Mouse (Mus musculus) gastrocnemius, postnatal 25 days (tissue): Measurements from ENCODE around the gene Exoc7. TPM values are rescaled to one million over a fixed set of nuclear protein-coding genes. Genes with fewer than 3 reads are reported as not detected.

Source experiments
- DNase-seq: peaks from one replicate; pipeline ENCODE4 v3.0.0; 2022
- total RNA-seq, 2 experiments: library from RNA; stranded (reverse); gene quantifications; 1 replicate in 1 of 2; 2 replicates in 1 of 2; pipeline ENCODE4 v1.2.3; 2021

Exoc7 gene
- total RNA-seq, 2 experiments from 2014 or later = 66.5 to 69.1 TPM

DNA sequence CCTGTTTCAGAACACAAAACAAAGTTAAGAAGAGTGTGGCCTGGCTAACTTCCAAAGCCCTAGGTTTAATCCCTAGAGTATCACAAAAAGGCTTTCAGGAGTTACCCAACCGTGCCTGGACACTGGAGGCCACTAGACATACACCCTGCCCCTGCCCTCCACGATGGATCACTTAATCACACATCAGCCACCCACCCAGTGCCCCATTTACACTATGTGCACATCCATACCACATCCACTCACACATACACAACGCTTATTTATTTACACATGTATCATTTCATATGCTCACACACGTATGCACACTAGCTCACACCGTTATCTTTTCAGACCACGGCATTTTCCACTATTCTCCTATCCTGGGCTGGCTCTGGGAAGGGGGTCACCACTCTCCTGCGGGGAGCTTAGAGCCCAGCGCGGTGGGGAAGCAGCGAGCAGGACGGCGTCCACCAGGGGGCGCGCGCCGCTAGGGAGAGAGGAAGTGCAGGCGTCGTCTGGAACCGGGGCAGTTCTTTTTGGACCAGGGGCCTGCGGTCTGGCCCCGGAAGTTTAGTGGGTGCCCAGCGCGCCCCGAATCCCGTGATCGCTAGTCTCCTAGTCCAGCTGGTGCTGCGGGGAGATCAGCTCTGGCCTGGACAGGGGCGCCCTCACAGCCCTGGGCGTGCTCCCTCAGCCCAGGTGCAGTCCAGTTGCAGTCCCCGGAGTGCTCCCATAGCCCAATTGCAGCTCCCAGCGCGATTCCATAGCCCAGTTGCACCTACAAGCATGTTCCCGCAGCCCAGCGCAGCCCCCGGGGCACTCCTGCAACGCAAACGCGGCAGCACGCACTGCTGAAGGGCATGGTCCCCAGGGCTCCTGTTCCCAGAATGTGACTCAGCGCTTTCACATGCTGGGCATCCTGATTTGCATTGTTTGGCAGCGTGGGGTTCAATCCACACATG is 12.0 kb upstream of the Exoc7 start:
- peak; percentile 73 for DNase-seq

GRCm38 (mm10) chr11:116312359-116312758 is 5.3 kb upstream of the Exoc7 start:
- no peak for DNase-seq

DNA sequence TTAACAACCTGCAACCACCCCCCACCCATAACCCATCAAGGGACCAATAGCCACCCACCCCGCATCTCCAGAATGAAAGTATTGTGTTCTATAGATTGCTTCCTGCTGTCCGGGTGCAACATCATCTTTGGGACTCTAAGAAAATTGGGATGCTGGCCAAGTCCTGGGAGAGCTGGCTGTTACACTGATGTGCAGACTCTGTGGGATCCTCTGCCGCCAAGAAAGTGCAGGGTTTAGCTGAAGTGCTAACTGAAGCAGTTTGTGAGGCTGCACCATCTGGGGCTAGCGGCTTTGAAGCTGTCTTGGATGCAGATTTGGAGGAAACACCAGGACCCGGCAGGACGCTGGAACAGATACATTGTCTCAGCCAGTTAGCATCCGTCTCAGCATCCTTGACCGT is 4.1 kb upstream of the Exoc7 start:
- DNase-seq = no peak

GRCm38 (mm10) chr11:116309601-116310000 is 2.6 kb upstream of the Exoc7 start:
- DNase-seq = no peak

DNA sequence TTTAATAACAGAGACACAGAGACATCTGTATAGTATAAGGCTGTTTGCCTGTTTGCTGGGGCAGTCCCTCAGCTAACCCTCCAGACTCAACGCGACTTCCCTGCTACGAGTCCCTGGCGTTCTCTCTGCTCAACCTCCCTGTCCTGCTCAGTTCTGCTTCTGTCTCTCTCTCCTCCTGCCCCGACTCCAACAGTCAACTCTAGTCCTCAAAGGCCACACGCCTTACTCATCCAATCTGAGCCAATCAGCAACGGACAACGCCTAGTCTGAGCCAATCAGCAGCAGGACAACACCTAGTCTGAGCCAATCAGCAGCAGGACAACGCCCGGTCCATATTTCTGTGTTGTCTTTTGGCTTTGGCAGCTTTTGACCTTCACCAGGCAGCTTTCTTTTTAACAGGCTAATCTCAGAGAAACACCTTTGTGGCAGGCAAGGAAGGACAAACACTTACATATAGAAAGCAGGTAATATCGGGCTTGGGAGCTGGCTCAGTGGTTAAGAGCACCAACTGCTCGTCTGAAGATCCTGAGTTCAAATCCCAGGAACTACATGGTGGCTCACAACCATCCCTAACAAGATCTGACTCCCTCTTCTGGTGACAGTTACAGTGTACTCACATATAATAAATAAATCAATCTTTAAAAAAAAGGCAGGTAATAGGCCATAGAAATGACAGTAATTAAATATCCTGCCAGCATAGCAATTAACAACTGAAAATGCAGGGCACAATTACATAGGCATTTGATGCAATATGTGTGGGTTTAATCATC is 914 bp upstream of the Exoc7 start:
- DNase-seq = no peak

DNA sequence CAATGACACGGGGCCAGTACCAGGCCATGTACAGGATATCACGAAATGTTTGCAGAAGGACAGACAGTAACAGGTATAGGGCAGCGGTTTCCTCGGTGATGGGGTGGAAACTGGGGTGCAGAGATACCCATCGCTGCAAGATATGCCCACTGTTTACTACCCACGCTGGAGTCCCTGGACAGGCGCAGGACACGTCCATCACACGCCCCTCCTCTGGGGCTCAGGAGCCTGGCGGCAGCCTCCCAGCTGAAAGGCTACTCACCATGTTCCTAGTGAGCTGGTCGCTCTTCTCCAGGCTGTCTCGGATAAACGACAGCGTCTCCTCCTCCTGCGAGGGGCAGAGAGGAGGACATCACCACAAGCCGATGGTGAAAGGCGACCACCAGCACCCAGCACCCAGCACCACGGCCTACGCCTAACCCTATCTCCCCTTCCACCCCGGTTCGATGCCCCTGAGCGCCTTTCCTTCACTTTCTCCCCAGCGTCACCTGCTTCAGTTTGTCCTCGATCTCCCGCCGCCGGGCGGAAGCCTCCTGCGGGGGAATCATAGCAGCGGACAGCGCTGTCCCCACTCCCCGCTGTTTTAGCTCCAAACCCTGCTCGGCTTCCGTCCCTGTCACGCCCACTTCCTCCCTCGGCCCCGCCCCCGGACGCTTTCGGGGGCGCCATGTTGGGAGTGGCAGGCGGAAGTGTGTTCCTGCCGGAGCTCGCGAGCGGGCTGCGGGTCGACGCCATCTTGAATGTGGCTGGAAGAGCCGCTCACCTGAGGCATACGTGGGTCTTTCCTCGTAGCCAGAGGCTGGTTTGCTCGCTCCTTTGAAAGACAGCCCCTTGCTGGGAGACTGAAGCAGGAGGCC is 679 bp downstream of the Exoc7 start:
- DNase-seq = peak; percentile 94

DNA sequence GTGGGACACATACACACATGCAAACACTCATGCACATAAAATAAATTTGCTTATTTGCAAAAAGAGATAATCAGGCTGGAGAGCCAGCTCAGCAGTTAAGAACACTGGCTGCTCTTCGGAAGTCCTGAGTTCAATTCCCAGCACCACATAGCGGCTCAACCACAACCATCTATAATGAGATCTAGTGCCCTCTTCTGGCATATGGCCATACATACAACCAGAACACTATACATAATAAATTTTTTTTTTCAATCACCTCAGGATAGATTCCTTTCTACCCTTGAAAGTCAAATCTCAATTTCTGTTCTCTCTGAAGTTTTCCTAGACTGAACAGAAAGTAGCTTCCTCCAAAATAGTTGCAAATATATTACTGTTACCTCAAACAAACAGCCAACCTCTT is 1.6 kb downstream of the Exoc7 start:
- DNase-seq = no peak

GRCm38 (mm10) chr11:116298621-116299020 is 8.4 kb downstream of the Exoc7 start:
- DNase-seq = no peak

DNA sequence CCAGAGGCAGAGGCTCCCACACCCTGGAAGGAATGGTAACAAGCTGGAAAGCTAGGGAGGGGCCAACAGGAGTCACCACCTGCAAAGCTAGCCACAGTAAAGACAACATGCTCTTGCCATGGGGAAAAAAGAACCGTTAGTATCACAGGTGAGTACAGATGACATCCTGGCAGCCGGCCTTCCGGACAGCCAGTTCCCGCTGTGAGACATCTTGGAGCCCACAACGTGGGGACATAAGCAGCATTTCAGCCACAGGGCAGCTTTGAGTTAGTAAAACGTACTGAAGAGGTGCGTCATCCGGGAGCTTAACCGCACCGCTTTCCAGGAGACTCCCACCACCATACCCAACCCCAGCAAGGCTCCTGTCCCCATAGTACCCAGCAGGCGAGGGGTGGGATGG is 8.8 kb downstream of the Exoc7 start:
- no peak for DNase-seq

GRCm38 (mm10) chr11:116297017-116297416 is 10.0 kb downstream of the Exoc7 start:
- DNase-seq = no peak

GRCm38 (mm10) chr11:116296191-116296734 is 10.8 kb downstream of the Exoc7 start:
- DNase-seq = no peak

GRCm38 (mm10) chr11:116294319-116294718 is 12.7 kb downstream of the Exoc7 start:
- no peak for DNase-seq

DNA sequence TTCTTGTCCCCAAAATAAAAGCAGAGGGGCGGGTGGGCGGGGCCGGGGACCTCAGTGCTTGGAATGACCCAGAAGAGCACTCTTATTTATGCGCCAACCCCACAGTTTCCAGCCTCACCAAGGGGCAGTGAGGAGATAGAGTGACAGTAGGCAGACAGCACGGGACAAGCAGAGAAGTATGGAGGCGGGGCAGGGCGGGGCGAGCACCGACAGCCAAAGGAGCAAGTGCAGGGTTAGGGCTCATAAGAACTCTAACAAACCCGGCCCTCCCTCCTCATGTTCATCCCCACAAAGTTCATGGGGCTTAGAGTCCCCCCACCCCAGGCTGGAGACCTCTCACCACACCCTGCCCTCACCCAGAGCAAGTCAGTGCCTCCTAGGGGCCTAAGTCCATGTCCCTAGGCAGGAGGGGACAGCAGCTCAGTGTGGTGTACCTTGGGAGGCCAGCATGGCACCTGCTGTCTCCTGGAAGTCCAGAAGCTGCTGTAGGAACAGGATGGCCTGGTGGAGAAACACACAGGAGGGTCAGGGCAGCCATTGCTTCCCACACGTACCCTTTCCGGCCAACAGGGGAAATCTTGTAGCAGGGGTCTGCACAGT is 13.4 kb downstream of the Exoc7 start:
- DNase-seq = no peak

- no peak for DNase-seq
These were observed 14.6 kb downstream of the Exoc7 start for GRCm38 (mm10) chr11:116292401-116292800.

- DNase-seq = no peak
These were observed 16.5 kb downstream of the Exoc7 start for GRCm38 (mm10) chr11:116290556-116290955.

GRCm38 (mm10) chr11:116287351-116287750 is 19.7 kb downstream of the Exoc7 start:
- no peak for DNase-seq

- DNase-seq = no peak
These were observed 21.3 kb downstream of the Exoc7 start for GRCm38 (mm10) chr11:116285770-116286191.

DNA sequence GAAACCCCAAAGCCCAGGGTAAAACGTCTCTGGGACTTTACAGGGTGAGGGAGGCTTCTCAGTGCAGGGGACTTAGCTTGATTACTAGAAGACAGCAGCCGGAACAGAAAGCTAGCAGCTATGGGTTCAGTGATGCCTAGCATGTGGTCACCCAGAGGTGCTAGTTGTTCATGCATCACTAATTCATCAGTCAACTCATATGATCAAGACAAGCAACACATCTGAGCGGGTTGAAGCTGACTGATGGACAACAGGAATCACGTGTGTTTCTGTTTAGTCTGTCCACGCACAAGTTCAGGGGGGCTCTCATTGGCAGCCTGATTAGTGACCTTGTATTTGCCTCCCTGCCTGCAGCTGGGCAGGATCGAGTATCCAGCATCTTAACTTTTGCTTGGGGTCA is 23.1 kb downstream of the Exoc7 start:
- DNase-seq = no peak

DNA sequence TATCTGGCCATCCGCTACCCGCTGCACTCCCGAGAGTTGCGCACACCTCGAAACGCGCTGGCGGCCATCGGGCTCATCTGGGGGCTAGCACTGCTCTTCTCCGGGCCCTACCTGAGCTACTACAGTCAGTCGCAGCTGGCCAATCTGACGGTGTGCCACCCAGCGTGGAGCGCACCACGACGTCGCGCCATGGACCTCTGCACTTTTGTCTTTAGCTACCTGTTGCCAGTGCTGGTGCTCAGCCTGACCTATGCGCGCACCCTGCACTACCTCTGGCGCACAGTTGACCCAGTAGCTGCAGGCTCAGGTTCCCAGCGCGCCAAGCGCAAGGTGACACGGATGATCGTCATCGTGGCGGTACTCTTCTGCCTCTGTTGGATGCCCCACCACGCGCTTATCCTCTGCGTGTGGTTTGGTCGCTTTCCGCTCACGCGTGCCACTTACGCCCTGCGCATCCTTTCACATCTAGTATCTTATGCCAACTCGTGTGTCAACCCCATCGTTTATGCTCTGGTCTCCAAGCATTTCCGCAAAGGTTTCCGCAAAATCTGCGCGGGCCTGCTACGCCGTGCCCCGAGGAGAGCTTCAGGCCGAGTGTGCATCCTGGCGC is 24.0 kb downstream of the Exoc7 start:
- no peak for DNase-seq

DNA sequence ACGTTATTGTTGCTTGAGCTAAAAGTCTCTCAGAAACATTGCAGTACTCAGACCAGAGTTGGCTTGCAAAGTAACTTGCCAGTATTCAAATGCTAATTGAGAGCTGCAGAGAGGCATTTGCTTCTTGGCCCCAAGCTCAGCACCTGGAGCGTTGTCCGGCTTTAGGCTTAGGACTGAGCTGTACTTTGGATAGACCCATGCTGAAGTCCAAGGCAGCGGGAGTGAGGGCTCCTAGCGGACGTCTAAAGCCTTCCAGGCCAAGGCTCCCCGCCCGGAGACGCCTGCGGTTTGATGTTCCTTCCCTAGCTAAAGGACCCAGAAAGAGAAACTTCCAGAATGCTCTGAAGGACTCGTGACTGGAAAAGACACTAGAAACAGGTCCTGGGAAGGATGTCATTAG is 24.9 kb downstream of the Exoc7 start:
- no peak for DNase-seq

DNA sequence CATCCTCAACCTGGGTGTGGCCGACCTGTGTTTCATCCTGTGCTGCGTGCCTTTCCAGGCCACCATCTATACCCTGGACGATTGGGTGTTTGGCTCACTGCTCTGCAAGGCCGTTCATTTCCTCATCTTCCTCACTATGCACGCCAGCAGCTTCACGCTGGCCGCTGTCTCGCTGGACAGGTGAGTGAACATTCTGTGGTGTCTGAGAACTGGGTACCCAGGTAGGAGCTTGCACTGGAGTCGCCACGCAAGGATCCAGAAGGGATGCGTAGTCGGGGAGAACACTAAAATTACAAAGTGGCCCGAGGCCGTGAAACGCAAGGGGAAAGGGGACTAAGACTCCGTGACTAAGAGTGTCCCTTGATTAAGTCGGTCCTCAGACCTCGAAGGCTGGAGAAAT is 25.4 kb downstream of the Exoc7 start:
- DNase-seq = no peak
